Mouse (Mus musculus) heart, postnatal 0 days (tissue): ENCODE results near the gene Tmem116. TPM values are rescaled to one million over a fixed set of nuclear protein-coding genes. Genes with fewer than 3 reads are reported as not detected.

Experiments
- ATAC-seq: fragments of 200-750 bp; cut with Nextera tagmentation; 2 replicates; pipeline ENCODE4 v1.8.0; 2017; ENCODE audit warnings: low read depth, moderate number of reproducible peaks, moderate library complexity; ENCODE audit not compliant: insufficient read depth
- DNase-seq: peaks from one replicate; pipeline ENCODE4 v3.0.0-alpha.2; 2016; ENCODE audit warnings: low spot score
- H3K27ac ChIP-seq: fragments of 300-500 bp; sonication (generic); 2 replicates; pipeline ENCODE4 v1.5.1; 2014; ENCODE audit warnings: low read depth, mild to moderate bottlenecking
- H3K27me3 ChIP-seq: fragments of 300-500 bp; sonication (generic); 2 replicates; pipeline ENCODE4 v1.6.1; 2014; ENCODE audit warnings: low read length, mixed read lengths; ENCODE audit not compliant: control insufficient read depth, insufficient read depth
- H3K36me3 ChIP-seq: fragments of 300-500 bp; sonication (generic); replicated peaks from 2 replicates; pipeline ENCODE4 v1.6.1; 2014; ENCODE audit warnings: low read length, mixed read lengths; ENCODE audit not compliant: control insufficient read depth, insufficient read depth
- H3K4me1 ChIP-seq: fragments of 300-500 bp; sonication (generic); 2 replicates; pipeline ENCODE4 v1.6.1; 2014; ENCODE audit warnings: antibody characterized with exemption; ENCODE audit not compliant: control insufficient read depth, insufficient read depth
- H3K4me2 ChIP-seq: fragments of 300-500 bp; sonication (generic); 2 replicates; pipeline ENCODE4 v1.6.1; 2014; ENCODE audit warnings: low read depth, mild to moderate bottlenecking, low read length, moderate library complexity
- H3K4me3 ChIP-seq: fragments of 300-500 bp; sonication (generic); 2 replicates; pipeline ENCODE4 v1.5.1; 2014; ENCODE audit warnings: low read depth, low read length
- H3K9ac ChIP-seq: fragments of 300-500 bp; sonication (generic); replicated peaks from 2 replicates; pipeline ENCODE4 v1.6.1; 2014; ENCODE audit warnings: low read depth, low read length, mixed read lengths
- H3K9me3 ChIP-seq: fragments of 300-500 bp; sonication (generic); replicated peaks from 2 replicates; pipeline ENCODE4 v1.6.1; 2016; ENCODE audit warnings: low read length; ENCODE audit not compliant: control insufficient read depth
- CTCF ChIP-seq: IDR thresholded peaks from 2 replicates; pipeline ENCODE4 v1.5.1; 2016; ENCODE audit warnings: antibody characterized with exemption, control low read depth, low read depth
- EP300 ChIP-seq: IDR thresholded peaks from 2 replicates; pipeline ENCODE4 v1.6.1; 2016; ENCODE audit warnings: antibody characterized with exemption, low read depth
- WGBS: fragments of 180-500 bp; shearing (Covaris S2); extraction: QIAGEN DNeasy Blood & Tissue Kit; methylation state at CpG from one replicate; pipeline ENCODE4 v1.1.7; 2014; 5-methylcytosine and 5-hydroxymethylcytosine counted together
- polyA plus RNA-seq: library from polyadenylated mRNA; unstranded; fragments of >200 nt; fragmentation: Nextera tagmentation; extraction: Ambion mirVana; gene quantifications from 2 replicates; pipeline ENCODE4 v1.2.1, GENCODE M21; 2015
- total RNA-seq: library from RNA; depleted of rRNA; stranded (reverse); fragments of >200 nt; gene quantifications from 2 replicates; pipeline ENCODE4 v1.2.3, GENCODE M21; 2014; ENCODE audit warnings: low replicate concordance

Tmem116 gene
- total and polyA plus RNA-seq, 2 experiments from 2014 or later = 7.0 to 11.5 TPM

- H3K4me1 ChIP-seq = no peaks in the 10 kb centered on the region
- no peaks in the 10 kb centered on the region for H3K27me3 ChIP-seq
- no peak overlapping the region for H3K9ac ChIP-seq
- no peak for TF ChIP-seq EP300
- TF ChIP-seq CTCF = no peak
- DNase-seq (no peak), ATAC-seq (no peak)
- H3K36me3 ChIP-seq = peaks cover 84% of the 10 kb centered on the region
- no peak overlapping the region for H3K4me2 ChIP-seq
- 56% methylated on average over 8 of the region's 8 CpGs for WGBS
- H3K27ac ChIP-seq = no peak overlapping the region
- no peak overlapping the region for H3K4me3 ChIP-seq
- no peaks in the 10 kb centered on the region for H3K9me3 ChIP-seq
Observed at GRCm38 (mm10) chr5:121526961-121527360, 75.3 kb downstream of the Tmem116 start.

GRCm38 (mm10) chr5:121534521-121534920 lies 82.8 kb downstream of the Tmem116 start:
- no peak overlapping the region for H3K27ac ChIP-seq
- H3K4me3 ChIP-seq = no peak overlapping the region
- H3K4me2 ChIP-seq = no peak overlapping the region
- no peaks in the 10 kb centered on the region for H3K9me3 ChIP-seq
- ATAC-seq (no peak), DNase-seq (no peak)
- H3K36me3 ChIP-seq = peaks cover 77% of the 10 kb centered on the region
- 97% methylated on average over 5 of the region's 5 CpGs for WGBS
- H3K27me3 ChIP-seq = no peaks in the 10 kb centered on the region
- H3K9ac ChIP-seq = no peak overlapping the region
- H3K4me1 ChIP-seq = no peaks in the 10 kb centered on the region
- TF ChIP-seq CTCF (peak; percentile 20; the same call in 1 of the 2 replicates), EP300 (no peak)

DNA sequence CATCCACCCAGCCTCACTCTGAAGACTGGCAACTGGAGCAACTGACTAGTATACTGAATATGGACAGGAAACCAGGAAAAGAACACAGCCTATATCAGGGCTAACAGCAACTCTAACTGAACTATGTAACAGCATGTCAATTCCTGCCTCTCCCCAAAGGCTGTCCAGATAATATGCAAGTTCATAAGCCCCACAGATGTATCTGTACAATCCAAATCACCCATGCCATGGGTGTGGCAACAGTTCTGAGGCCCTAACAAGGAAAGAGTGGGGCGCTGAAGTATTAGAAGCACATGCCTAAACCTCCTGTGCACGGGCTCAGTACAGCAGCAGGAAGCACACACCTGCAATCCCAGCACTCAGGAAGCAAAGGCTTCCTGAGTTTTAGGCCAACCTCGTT lies 83.4 kb downstream of the Tmem116 start:
- no peak overlapping the region for H3K4me3 ChIP-seq
- H3K9me3 ChIP-seq = no peaks in the 10 kb centered on the region
- no peak for TF ChIP-seq CTCF
- no peak for TF ChIP-seq EP300
- DNase-seq (no peak), ATAC-seq (no peak)
- WGBS = 87% methylated on average over 3 of the region's 3 CpGs
- peaks cover 71% of the 10 kb centered on the region for H3K36me3 ChIP-seq
- H3K9ac ChIP-seq = no peak overlapping the region
- no peaks in the 10 kb centered on the region for H3K4me1 ChIP-seq
- H3K4me2 ChIP-seq = no peak overlapping the region
- no peaks in the 10 kb centered on the region for H3K27me3 ChIP-seq
- no peak overlapping the region for H3K27ac ChIP-seq

DNA sequence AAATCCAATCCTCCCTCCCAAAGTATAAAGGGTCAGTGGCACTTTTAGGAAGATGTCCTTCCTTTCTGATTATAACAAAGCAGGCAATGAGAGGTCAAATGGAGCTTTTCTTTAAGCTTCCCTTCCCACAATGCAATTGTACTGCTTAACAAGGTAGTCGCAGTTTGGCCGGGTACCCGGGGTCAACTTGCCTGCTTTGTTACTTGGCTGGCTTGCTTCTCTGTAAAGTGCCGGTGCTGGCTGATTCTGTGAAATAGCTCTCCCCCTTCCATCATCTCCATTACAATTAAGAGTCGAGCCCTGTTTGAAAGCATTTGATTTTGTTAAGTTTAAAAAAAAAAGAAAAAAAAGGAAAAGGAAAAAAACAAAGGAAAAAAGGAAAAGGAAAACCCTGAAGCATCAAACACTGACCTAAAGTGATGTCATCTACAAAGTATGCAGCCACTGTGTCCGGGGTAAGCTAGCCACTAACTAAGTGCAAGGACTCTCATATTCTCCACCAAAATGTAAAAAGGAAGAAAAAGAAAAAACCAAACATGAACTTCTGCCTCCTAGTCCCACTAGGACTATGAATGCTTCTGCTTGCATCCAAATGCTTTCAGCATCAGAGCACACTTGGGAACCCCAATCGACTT lies 85.3 kb downstream of the Tmem116 start:
- ATAC-seq = no peak
- no peak for DNase-seq
- Histone ChIP-seq H3K36me3 (peaks cover 54% of the 10 kb centered on the region), H3K4me1 (no peaks in the 10 kb centered on the region), H3K27me3 (no peaks in the 10 kb centered on the region), H3K27ac (no peak overlapping the region), H3K9me3 (no peaks in the 10 kb centered on the region), H3K9ac (no peak overlapping the region), H3K4me2 (no peak overlapping the region), H3K4me3 (no peak overlapping the region)
- TF ChIP-seq EP300 (no peak), CTCF (no peak)
- WGBS = 62% methylated on average over 7 of the region's 7 CpGs

DNA sequence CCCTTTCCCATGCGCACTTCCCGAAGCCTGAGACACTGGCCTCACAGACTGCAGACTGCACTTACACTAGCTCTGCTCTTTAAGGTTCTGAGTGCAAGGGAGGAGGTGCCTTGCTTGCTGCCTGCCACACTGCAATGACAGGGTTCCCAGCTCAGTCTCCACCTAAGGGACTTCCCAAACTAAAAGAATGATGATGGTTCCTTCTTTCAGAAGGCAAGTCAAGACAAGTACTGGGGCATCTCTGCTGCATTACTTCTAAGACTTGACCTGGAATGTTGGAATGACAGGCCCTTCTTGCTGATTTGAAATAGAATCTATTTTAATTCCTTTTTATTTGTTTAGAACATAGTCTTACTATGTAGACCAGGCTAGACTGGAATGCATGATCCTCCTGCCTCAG lies 85.9 kb downstream of the Tmem116 start:
- DNase-seq (no peak), ATAC-seq (no peak)
- Histone ChIP-seq H3K36me3 (peaks cover 48% of the 10 kb centered on the region), H3K27ac (no peak overlapping the region), H3K4me3 (no peak overlapping the region), H3K9me3 (no peaks in the 10 kb centered on the region), H3K27me3 (no peaks in the 10 kb centered on the region), H3K4me2 (no peak overlapping the region), H3K4me1 (no peaks in the 10 kb centered on the region), H3K9ac (no peak overlapping the region)
- 66% methylated on average over 2 of the region's 2 CpGs for WGBS
- TF ChIP-seq CTCF (no peak), EP300 (no peak)

DNA sequence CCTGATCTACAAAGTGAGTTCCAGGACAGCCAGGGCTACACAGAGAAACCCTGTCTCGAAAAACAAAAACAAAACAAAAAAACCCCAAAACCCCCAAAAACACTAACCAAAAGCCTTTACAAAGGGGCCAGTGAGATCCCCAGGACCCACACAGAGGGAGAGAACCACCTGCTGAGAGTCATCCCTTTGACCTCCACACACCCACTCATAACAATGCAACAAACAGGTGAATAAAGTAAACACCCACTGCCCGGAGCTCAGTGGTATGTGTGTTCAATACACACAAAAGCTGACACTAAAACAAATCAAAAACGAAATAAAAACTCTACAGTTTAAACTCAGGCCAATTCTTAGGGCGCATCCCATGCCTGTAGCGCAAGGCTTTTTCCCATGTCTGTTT lies 88.4 kb downstream of the Tmem116 start:
- H3K4me1 ChIP-seq = peaks cover 11% of the 10 kb centered on the region
- no peak for TF ChIP-seq EP300
- TF ChIP-seq CTCF = no peak
- H3K4me2 ChIP-seq = no peak overlapping the region
- H3K36me3 ChIP-seq = peaks cover 28% of the 10 kb centered on the region
- 93% methylated on average over 5 of the region's 5 CpGs for WGBS
- no peaks in the 10 kb centered on the region for H3K27me3 ChIP-seq
- no peaks in the 10 kb centered on the region for H3K9me3 ChIP-seq
- H3K4me3 ChIP-seq = no peak overlapping the region
- no peak for ATAC-seq
- no peak overlapping the region for H3K27ac ChIP-seq
- no peak overlapping the region for H3K9ac ChIP-seq
- no peak for DNase-seq
